Mouse (Mus musculus) bone marrow, adult 2 months (tissue): ENCODE measurements around the gene Ids.

Experiments
- CTCF ChIP-seq: fragments of 200-500 bp; IDR thresholded peaks from 2 replicates; pipeline ENCODE4 v1.5.1; 2011; ENCODE audit warnings: low read length, control low read depth; ENCODE audit not compliant: control insufficient read depth, insufficient read depth
- POLR2A ChIP-seq: fragments of 200-500 bp; IDR thresholded peaks from 2 replicates; pipeline ENCODE4 v1.6.1; 2011; ENCODE audit warnings: low read depth, mild to moderate bottlenecking, control low read depth, low read length, borderline replicate concordance; ENCODE audit not compliant: control insufficient read depth

GRCm38 (mm10) chrX:70328530-70329143, 36.2 kb downstream of the Ids start:
- TF ChIP-seq CTCF (no peak), POLR2A (no peak)
